In the genomic region with DNA sequence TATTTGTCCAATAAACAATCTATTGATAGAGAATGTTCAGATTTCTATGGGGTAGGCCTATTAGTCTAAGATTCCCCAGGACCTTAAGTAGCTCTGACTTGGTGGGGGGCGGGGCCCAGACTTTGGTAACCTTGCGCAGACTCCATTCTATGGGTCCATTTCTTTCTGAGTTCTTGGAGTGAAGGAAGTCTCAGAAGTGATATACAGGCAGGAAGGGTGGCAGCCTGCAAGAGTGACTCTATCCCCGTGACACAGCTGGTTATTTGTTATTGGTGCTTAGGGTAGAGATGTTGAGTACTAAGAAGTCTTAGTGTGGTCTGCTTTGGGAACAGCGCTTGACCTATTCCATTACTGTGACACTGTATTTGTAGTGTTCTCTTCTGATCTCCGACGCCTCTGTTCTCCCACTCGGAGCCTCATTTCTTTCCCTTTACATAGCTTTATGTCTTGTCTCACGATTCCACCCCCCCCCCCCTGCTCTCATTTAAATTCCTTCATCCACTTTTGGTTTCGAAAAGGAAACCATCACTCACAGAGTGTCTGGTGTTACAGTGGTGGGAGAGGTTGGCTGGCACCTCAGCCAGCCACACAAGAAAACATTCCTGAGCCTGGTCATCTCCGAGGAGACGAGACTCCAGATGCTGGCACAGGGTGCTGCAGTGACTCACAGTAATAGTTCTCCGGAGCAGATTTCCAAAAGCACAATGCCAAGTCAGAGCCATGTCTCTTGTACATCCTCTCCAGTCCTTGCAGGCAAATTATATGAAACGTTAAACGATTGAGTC, we compare ENCODE assay signal across 11 mouse cellular contexts.
DNase-seq lines count a peak whose midpoint lies in the region; ATAC-seq and TF ChIP-seq lines count a peak whose summit lies in the region.
"Had no signal": no experiment of that assay in that cellular context is flagged by ENCODE, and none has a peak within 500 bp of the region (broad histone marks: within the 10 kb centered on the region; RNA-seq: fewer than 3 reads in every experiment).

No protein-coding gene starts in this region.

- H3K9ac ChIP-seq in liver, postnatal 0 days (replicated peaks) = no peak overlapping the region
- H3K9ac ChIP-seq: limb, embryonic 13.5 days; midbrain, embryonic 12.5 days had no signal

- WGBS in liver, postnatal 0 days (ENCODE audit: insufficient replicate concordance) = 75% methylated on average over 14 of the region's 14 CpGs

- no peaks in the 10 kb centered on the region for H3K9me3 ChIP-seq in liver, postnatal 0 days (ENCODE audit: low read length)

- no peak overlapping the region for H3K27ac ChIP-seq in liver, postnatal 0 days (ENCODE audit: low read depth)
- H3K27ac ChIP-seq: limb, embryonic 13.5 days; midbrain, embryonic 12.5 days had no signal

- no peak for DNase-seq in frontal cortex, postnatal 14 days (ENCODE audit: low spot score in 2 of 2)
- DNase-seq in liver, postnatal 0 days = peak; percentile 8
- no peak for DNase-seq in liver
- DNase-seq in adrenal gland, postnatal 36 days = peak; percentile 39 to 50
- peak; percentile 47 to 49 for DNase-seq in natural killer cell, adult 2 months (ENCODE audit: low spot score in 2 of 2)
- no peak for DNase-seq in thymus, postnatal 36 days
- DNase-seq: kidney, postnatal 14 days had no signal

- TF ChIP-seq EP300 in liver, postnatal 0 days (IDR thresholded peaks at IDR 0.05; ENCODE audit: low read depth) = no peak

- no peaks in the 10 kb centered on the region for H3K27me3 ChIP-seq in liver, postnatal 0 days (ENCODE audit: insufficient read depth, low read length)
- H3K27me3 ChIP-seq: limb, embryonic 13.5 days had no signal

- no peak overlapping the region for H3K4me3 ChIP-seq in liver, postnatal 0 days (ENCODE audit: low read depth, low read length)
- H3K4me3 ChIP-seq: limb, embryonic 13.5 days; midbrain, embryonic 12.5 days had no signal

- H3K4me1 ChIP-seq in liver, postnatal 0 days (ENCODE audit: insufficient read depth) = 0 out of 2 replicates have a peak, but pooled peaks cover 3% of the 10 kb centered on the region
- H3K4me1 ChIP-seq: limb, embryonic 13.5 days had no signal

- TF ChIP-seq CTCF in liver, postnatal 0 days (IDR thresholded peaks at IDR 0.05; ENCODE audit: low read depth) = no peak

- H3K4me2 ChIP-seq in liver, postnatal 0 days (ENCODE audit: low read depth, low read length) = no peak overlapping the region
- H3K4me2 ChIP-seq: limb, embryonic 13.5 days; midbrain, embryonic 12.5 days had no signal

- no peaks in the 10 kb centered on the region for H3K36me3 ChIP-seq in liver, postnatal 0 days (replicated peaks; ENCODE audit: insufficient read depth, low read length)
- H3K36me3 ChIP-seq: limb, embryonic 13.5 days; midbrain, embryonic 12.5 days had no signal

- peak; percentile 84 for ATAC-seq in frontal cortex, adult (ENCODE audit: low TSS enrichment)
- no peak for ATAC-seq in liver, postnatal 0 days
- ATAC-seq in erythroid progenitor cell, adult 5-6 weeks (replicated peaks; ENCODE audit: low FRiP score, poor library complexity, severe bottlenecking) = no peak

Comparison
In these comparisons a context has a peak if more than half of its experiments do, and no peak if none do; other contexts are left out.
1. DNase-seq: peak in liver, postnatal 0 days (single experiment), adrenal gland, postnatal 36 days (2 of 2) and natural killer cell, adult 2 months (2 of 2); none in frontal cortex, postnatal 14 days (0 of 2), liver (single experiment) and thymus, postnatal 36 days (0 of 2).